Comparison of ENCODE assay signal across 10 mouse cellular contexts in genomic region chr4:71488663-71489161, GRCm38 (mm10).
DNase-seq lines count a peak whose midpoint lies in the region; ATAC-seq and TF ChIP-seq lines count a peak whose summit lies in the region.
"Had no signal": no experiment of that assay in that cellular context is flagged by ENCODE, and none has a peak within 500 bp of the region (broad histone marks: within the 10 kb centered on the region; RNA-seq: fewer than 3 reads in every experiment).

No protein-coding gene starts in this region.

- peaks cover 10% of the 10 kb centered on the region for H3K4me1 ChIP-seq in forebrain, embryonic 11.5 days (replicated peaks; ENCODE audit: control insufficient read depth, insufficient read depth, low read length)
- peaks cover 28% of the 10 kb centered on the region for H3K4me1 ChIP-seq in forebrain, embryonic 15.5 days
- H3K4me1 ChIP-seq in midbrain, embryonic 11.5 days (ENCODE audit: control insufficient read depth, insufficient read depth, low read length), result peaks cover 3% of the 10 kb centered on the region; the same call in 1 of the 2 replicates
- H3K4me1 ChIP-seq in midbrain, embryonic 10.5 days, result peaks cover 29% of the 10 kb centered on the region
- H3K4me1 ChIP-seq in intestine, embryonic 15.5 days (replicated peaks), result no peaks in the 10 kb centered on the region; the same call in 1 of the 2 replicates
- no peaks in the 10 kb centered on the region for H3K4me1 ChIP-seq in lung, postnatal 0 days (ENCODE audit: insufficient read depth, low read depth, low read length)
- no peaks in the 10 kb centered on the region for H3K4me1 ChIP-seq in stomach, postnatal 0 days (replicated peaks; ENCODE audit: control insufficient read depth, insufficient read depth)
- H3K4me1 ChIP-seq: limb, embryonic 15.5 days had no signal

- H3K27ac ChIP-seq in forebrain, embryonic 11.5 days (ENCODE audit: low read depth, low read length), result no peak overlapping the region
- H3K27ac ChIP-seq in forebrain, embryonic 15.5 days (replicated peaks), result no peak overlapping the region
- no peak overlapping the region for H3K27ac ChIP-seq in midbrain, embryonic 11.5 days (ENCODE audit: low read depth, low read length)
- H3K27ac ChIP-seq in midbrain, embryonic 10.5 days (replicated peaks), result no peak overlapping the region
- H3K27ac ChIP-seq in intestine, embryonic 15.5 days, result no peak overlapping the region
- no peak overlapping the region for H3K27ac ChIP-seq in lung, postnatal 0 days (ENCODE audit: low read length)
- H3K27ac ChIP-seq in stomach, postnatal 0 days (replicated peaks), result no peak overlapping the region
- H3K27ac ChIP-seq: limb, embryonic 15.5 days had no signal

- peak; percentile 47 for DNase-seq in forebrain, embryonic 11.5 days (ENCODE audit: low spot score)
- DNase-seq in midbrain, embryonic 11.5 days (ENCODE audit: low spot score, missing footprints), result peak; percentile 79
- DNase-seq in midbrain, embryonic 10.5 days (ENCODE audit: low spot score), result no peak
- peak; percentile 30 for DNase-seq in lung, postnatal 0 days (ENCODE audit: low spot score)
- DNase-seq in stomach, postnatal 0 days (ENCODE audit: low spot score), result no peak
- DNase-seq in c-Kit-positive CD71-positive TER-119-positive erythroid progenitor cells, embryonic 14.5 days (ENCODE audit: low spot score), result no peak

- no peak overlapping the region for H3K4me3 ChIP-seq in forebrain, embryonic 11.5 days (ENCODE audit: low read depth, low read length)
- no peak overlapping the region for H3K4me3 ChIP-seq in forebrain, embryonic 15.5 days
- no peak overlapping the region for H3K4me3 ChIP-seq in midbrain, embryonic 11.5 days (ENCODE audit: low read depth, low read length)
- H3K4me3 ChIP-seq in midbrain, embryonic 10.5 days, result no peak overlapping the region
- no peak overlapping the region for H3K4me3 ChIP-seq in intestine, embryonic 15.5 days (replicated peaks)
- H3K4me3 ChIP-seq in lung, postnatal 0 days (ENCODE audit: low read depth, low read length), result no peak overlapping the region
- H3K4me3 ChIP-seq in stomach, postnatal 0 days (ENCODE audit: low read depth, low read length), result no peak overlapping the region
- H3K4me3 ChIP-seq: erythroblast, embryonic 14.5 days; limb, embryonic 15.5 days had no signal

- no peak for TF ChIP-seq EP300 in lung, postnatal 0 days (IDR thresholded peaks at IDR 0.05)
- no peak for TF ChIP-seq EP300 in stomach, postnatal 0 days (optimal IDR thresholded peaks at IDR 0.05)

- 23% methylated on average over 2 of the region's 2 CpGs for WGBS in forebrain, embryonic 11.5 days
- 18% methylated on average over 2 of the region's 2 CpGs for WGBS in forebrain, embryonic 15.5 days
- 45% methylated on average over 2 of the region's 2 CpGs for WGBS in midbrain, embryonic 11.5 days
- WGBS in midbrain, embryonic 10.5 days, result 46% methylated on average over 2 of the region's 2 CpGs
- 31% methylated on average over 2 of the region's 2 CpGs for WGBS in intestine, embryonic 15.5 days
- WGBS in lung, postnatal 0 days, result 26% methylated on average over 2 of the region's 2 CpGs
- WGBS in stomach, postnatal 0 days, result 17% methylated on average over 2 of the region's 2 CpGs

- ATAC-seq in forebrain, embryonic 11.5 days (replicated peaks; ENCODE audit: low FRiP score), result no peak
- ATAC-seq in forebrain, embryonic 15.5 days (replicated peaks), result no peak
- ATAC-seq in midbrain, embryonic 11.5 days (ENCODE audit: low FRiP score), result no peak
- ATAC-seq in intestine, embryonic 15.5 days, result peak; percentile 82
- no peak; the same call in 1 of the 2 replicates for ATAC-seq in lung, postnatal 0 days
- ATAC-seq in stomach, postnatal 0 days (ENCODE audit: low FRiP score, low TSS enrichment), result peak; percentile 45; the same call in 1 of the 2 replicates

- no peak overlapping the region for H3K9ac ChIP-seq in forebrain, embryonic 11.5 days (ENCODE audit: low read length)
- H3K9ac ChIP-seq in forebrain, embryonic 15.5 days (replicated peaks), result no peak overlapping the region
- no peak overlapping the region for H3K9ac ChIP-seq in midbrain, embryonic 11.5 days (ENCODE audit: low read length)
- no peak overlapping the region for H3K9ac ChIP-seq in intestine, embryonic 15.5 days
- no peak overlapping the region for H3K9ac ChIP-seq in lung, postnatal 0 days (replicated peaks; ENCODE audit: low read depth)
- no peak overlapping the region for H3K9ac ChIP-seq in stomach, postnatal 0 days (ENCODE audit: low read length)
- H3K9ac ChIP-seq: limb, embryonic 15.5 days had no signal

- no peak for TF ChIP-seq CTCF in lung, postnatal 0 days (IDR thresholded peaks at IDR 0.05)
- no peak for TF ChIP-seq CTCF in stomach, postnatal 0 days (IDR thresholded peaks at IDR 0.05; ENCODE audit: low read depth)

- no peaks in the 10 kb centered on the region for H3K9me3 ChIP-seq in forebrain, embryonic 11.5 days (ENCODE audit: control insufficient read depth, low read length)
- H3K9me3 ChIP-seq in forebrain, embryonic 15.5 days, result no peaks in the 10 kb centered on the region
- H3K9me3 ChIP-seq in midbrain, embryonic 11.5 days (ENCODE audit: control insufficient read depth, low read length), result no peaks in the 10 kb centered on the region
- no peaks in the 10 kb centered on the region for H3K9me3 ChIP-seq in midbrain, embryonic 10.5 days (replicated peaks)
- no peaks in the 10 kb centered on the region for H3K9me3 ChIP-seq in intestine, embryonic 15.5 days
- H3K9me3 ChIP-seq in lung, postnatal 0 days (ENCODE audit: low read length), result no peaks in the 10 kb centered on the region
- no peaks in the 10 kb centered on the region for H3K9me3 ChIP-seq in stomach, postnatal 0 days (ENCODE audit: control insufficient read depth, low read length)
- H3K9me3 ChIP-seq: limb, embryonic 15.5 days had no signal

- H3K36me3 ChIP-seq in forebrain, embryonic 11.5 days (ENCODE audit: control insufficient read depth, insufficient read depth, low read length), result no peaks in the 10 kb centered on the region
- H3K36me3 ChIP-seq in forebrain, embryonic 15.5 days, result no peaks in the 10 kb centered on the region
- H3K36me3 ChIP-seq in midbrain, embryonic 11.5 days (ENCODE audit: control insufficient read depth, insufficient read depth, low read length), result no peaks in the 10 kb centered on the region
- H3K36me3 ChIP-seq in midbrain, embryonic 10.5 days, result no peaks in the 10 kb centered on the region
- no peaks in the 10 kb centered on the region for H3K36me3 ChIP-seq in intestine, embryonic 15.5 days
- no peaks in the 10 kb centered on the region for H3K36me3 ChIP-seq in lung, postnatal 0 days (ENCODE audit: insufficient read depth, low read length)
- H3K36me3 ChIP-seq in stomach, postnatal 0 days (ENCODE audit: control insufficient read depth, insufficient read depth, low read length), result no peaks in the 10 kb centered on the region
- H3K36me3 ChIP-seq: limb, embryonic 15.5 days had no signal

- no peak overlapping the region for H3K4me2 ChIP-seq in forebrain, embryonic 11.5 days (ENCODE audit: low read depth, low read length, severe bottlenecking)
- no peak overlapping the region for H3K4me2 ChIP-seq in forebrain, embryonic 15.5 days (replicated peaks)
- no peak overlapping the region for H3K4me2 ChIP-seq in midbrain, embryonic 11.5 days
- no peak overlapping the region for H3K4me2 ChIP-seq in intestine, embryonic 15.5 days (replicated peaks)
- H3K4me2 ChIP-seq in lung, postnatal 0 days (replicated peaks; ENCODE audit: low read depth, low read length), result no peak overlapping the region
- no peak overlapping the region for H3K4me2 ChIP-seq in stomach, postnatal 0 days (replicated peaks; ENCODE audit: low read depth)
- H3K4me2 ChIP-seq: limb, embryonic 15.5 days had no signal

- peaks cover 15% of the 10 kb centered on the region for H3K27me3 ChIP-seq in forebrain, embryonic 11.5 days (ENCODE audit: control insufficient read depth, insufficient read depth, low read length)
- H3K27me3 ChIP-seq in forebrain, embryonic 15.5 days, result 0 out of 2 replicates have a peak, but pooled peaks cover 9% of the 10 kb centered on the region
- no peaks in the 10 kb centered on the region for H3K27me3 ChIP-seq in midbrain, embryonic 11.5 days (ENCODE audit: control insufficient read depth, insufficient read depth, low read length)
- H3K27me3 ChIP-seq in midbrain, embryonic 10.5 days (ENCODE audit: low read depth, poor library complexity, severe bottlenecking), result peaks cover 10% of the 10 kb centered on the region; the same call in 1 of the 2 replicates
- no peaks in the 10 kb centered on the region for H3K27me3 ChIP-seq in intestine, embryonic 15.5 days (replicated peaks)
- H3K27me3 ChIP-seq in lung, postnatal 0 days (replicated peaks; ENCODE audit: insufficient read depth, low read length), result no peaks in the 10 kb centered on the region
- H3K27me3 ChIP-seq in stomach, postnatal 0 days (ENCODE audit: control insufficient read depth, insufficient read depth, low read length), result no peaks in the 10 kb centered on the region
- H3K27me3 ChIP-seq: limb, embryonic 15.5 days had no signal

Comparison
In these comparisons a context has a peak if more than half of its experiments do, and no peak if none do; other contexts are left out.
1. DNase-seq: peak in forebrain, embryonic 11.5 days (single experiment), midbrain, embryonic 11.5 days (single experiment) and lung, postnatal 0 days (single experiment); none in midbrain, embryonic 10.5 days (single experiment), stomach, postnatal 0 days (single experiment) and c-Kit-positive CD71-positive TER-119-positive erythroid progenitor cells, embryonic 14.5 days (single experiment).
2. ATAC-seq: peak in intestine, embryonic 15.5 days (single experiment) and stomach, postnatal 0 days (single experiment); none in forebrain, embryonic 11.5 days (single experiment), forebrain, embryonic 15.5 days (single experiment), midbrain, embryonic 11.5 days (single experiment) and lung, postnatal 0 days (single experiment).